Mouse (Mus musculus) bone marrow, adult 2 months (tissue): ENCODE data around the gene Mfsd6.

Experiments
- CTCF ChIP-seq: fragments of 200-500 bp; IDR thresholded peaks from 2 replicates; pipeline ENCODE4 v1.5.1; 2011; ENCODE audit warnings: low read length, control low read depth; ENCODE audit not compliant: control insufficient read depth, insufficient read depth
- POLR2A ChIP-seq: fragments of 200-500 bp; IDR thresholded peaks from 2 replicates; pipeline ENCODE4 v1.6.1; 2011; ENCODE audit warnings: low read depth, mild to moderate bottlenecking, control low read depth, low read length, borderline replicate concordance; ENCODE audit not compliant: control insufficient read depth

GRCm38 (mm10) chr1:52640736-52641135 is 86.5 kb downstream of the Mfsd6 start:
- TF ChIP-seq CTCF (no peak), POLR2A (no peak)
